Mouse (Mus musculus) gastrocnemius, adult 18-20 months (tissue): Measurements from ENCODE around the gene Ptprg. TPM values are rescaled to one million over a fixed set of nuclear protein-coding genes. Genes with fewer than 3 reads are reported as not detected.

Source experiments
- DNase-seq: peaks from one replicate; pipeline ENCODE4 v3.0.0; 2021; ENCODE audit warnings: low spot score
- total RNA-seq, 2 experiments: library from RNA; stranded (reverse); gene quantifications; 2 replicates each; pipeline ENCODE4 v1.2.3; 2021

The Ptprg gene
- total RNA-seq, 2 experiments from 2014 or later, result 18.4 to 21.3 TPM

GRCm38 (mm10) chr14:11680621-11681020 is 127.3 kb downstream of the Ptprg start:
- DNase-seq, result no peak

GRCm38 (mm10) chr14:11682441-11682840 is 129.1 kb downstream of the Ptprg start:
- DNase-seq, result no peak

GRCm38 (mm10) chr14:11683386-11684081 is 130.2 kb downstream of the Ptprg start:
- no peak for DNase-seq

GRCm38 (mm10) chr14:11684104-11684503 is 130.8 kb downstream of the Ptprg start:
- DNase-seq, result no peak

GRCm38 (mm10) chr14:11687541-11687940 is 134.2 kb downstream of the Ptprg start:
- no peak for DNase-seq

GRCm38 (mm10) chr14:11688142-11688541 is 134.8 kb downstream of the Ptprg start:
- DNase-seq, result no peak

- no peak for DNase-seq
These were observed 136.7 kb downstream of the Ptprg start for GRCm38 (mm10) chr14:11690066-11690465.

- DNase-seq, result no peak
These were observed 138.2 kb downstream of the Ptprg start for GRCm38 (mm10) chr14:11691531-11691930.

GRCm38 (mm10) chr14:11698880-11699279 is 145.5 kb downstream of the Ptprg start:
- DNase-seq, result no peak

- DNase-seq, result no peak
These were observed 146.3 kb downstream of the Ptprg start for GRCm38 (mm10) chr14:11699654-11700053.

- no peak for DNase-seq
These were observed 148.4 kb downstream of the Ptprg start for GRCm38 (mm10) chr14:11701516-11702249.

GRCm38 (mm10) chr14:11702770-11703477 is 149.6 kb downstream of the Ptprg start:
- DNase-seq, result no peak

GRCm38 (mm10) chr14:11704871-11705270 is 151.5 kb downstream of the Ptprg start:
- no peak for DNase-seq

- DNase-seq, result no peak
These were observed 156.0 kb downstream of the Ptprg start for GRCm38 (mm10) chr14:11709352-11709751.

- peak; percentile 10 for DNase-seq
These were observed 156.5 kb downstream of the Ptprg start for GRCm38 (mm10) chr14:11709798-11710197.

GRCm38 (mm10) chr14:11710410-11711122 is 157.2 kb downstream of the Ptprg start:
- DNase-seq, result no peak

- no peak for DNase-seq
These were observed 158.8 kb downstream of the Ptprg start for GRCm38 (mm10) chr14:11712146-11712545.

- DNase-seq, result no peak
These were observed 162.9 kb downstream of the Ptprg start for GRCm38 (mm10) chr14:11716230-11716629.

- no peak for DNase-seq
These were observed 164.9 kb downstream of the Ptprg start for GRCm38 (mm10) chr14:11718201-11718600.

GRCm38 (mm10) chr14:11719259-11719658 is 165.9 kb downstream of the Ptprg start:
- no peak for DNase-seq

GRCm38 (mm10) chr14:11722101-11722500 is 168.8 kb downstream of the Ptprg start:
- DNase-seq, result no peak

- no peak for DNase-seq
These were observed 170.5 kb downstream of the Ptprg start for GRCm38 (mm10) chr14:11723876-11724275.
